Mouse (Mus musculus) ovary, postnatal 10 days (tissue): ENCODE data around the gene Spata33.
"Not testable (repeated sequence)": the region's sequence is repeated elsewhere in the genome, so short reads cannot be mapped to it uniquely, and the experiment has no call there.

Source experiments
- DNase-seq: peaks from one replicate; pipeline ENCODE4 v3.0.0; 2022; ENCODE audit warnings: low spot score

Gene Spata33

GRCm38 (mm10) chr8:123233300-123233699, 20.7 kb downstream of the Spata33 start:
- no peak for DNase-seq

- no peak for DNase-seq
These were observed 21.1 kb downstream of the Spata33 start for GRCm38 (mm10) chr8:123233760-123234159.

- DNase-seq, result no peak
These were observed 22.4 kb downstream of the Spata33 start for GRCm38 (mm10) chr8:123234918-123235519.

- DNase-seq, result peak; percentile 44
These were observed 23.2 kb downstream of the Spata33 start, which contains the start of gene Spata2l for GRCm38 (mm10) chr8:123235520-123236497. Gene Spata2l, minus strand, starts transcription at chr8:123236233.

- DNase-seq, result no peak
These were observed 26.8 kb downstream of the Spata33 start for GRCm38 (mm10) chr8:123239398-123239797.

GRCm38 (mm10) chr8:123242107-123242923, 29.7 kb downstream of the Spata33 start:
- DNase-seq, result no peak

- DNase-seq, result no peak
These were observed 30.4 kb downstream of the Spata33 start for GRCm38 (mm10) chr8:123243053-123243452.

GRCm38 (mm10) chr8:123244382-123244781, 31.8 kb downstream of the Spata33 start:
- DNase-seq, result no peak

- no peak for DNase-seq
These were observed 32.9 kb downstream of the Spata33 start for GRCm38 (mm10) chr8:123245543-123245942.

GRCm38 (mm10) chr8:123247748-123248147, 35.1 kb downstream of the Spata33 start:
- no peak for DNase-seq

GRCm38 (mm10) chr8:123248596-123248995, 36.0 kb downstream of the Spata33 start:
- no peak for DNase-seq

- DNase-seq, result no peak
These were observed 38.3 kb downstream of the Spata33 start for GRCm38 (mm10) chr8:123250940-123251339.

- DNase-seq, result no peak
These were observed 40.3 kb downstream of the Spata33 start for GRCm38 (mm10) chr8:123252925-123253324.

GRCm38 (mm10) chr8:123253451-123254098, 40.9 kb downstream of the Spata33 start:
- no peak for DNase-seq

GRCm38 (mm10) chr8:123254099-123254885, 41.7 kb downstream of the Spata33 start, which contains the start of the genes Zfp276 and Vps9d1:
Gene Zfp276, plus strand, starts transcription at chr8:123254195.
Gene Vps9d1, minus strand, starts transcription at chr8:123254348.
- DNase-seq, result peak; percentile 84

- no peak for DNase-seq
These were observed 42.5 kb downstream of the Spata33 start for GRCm38 (mm10) chr8:123255170-123255569.

GRCm38 (mm10) chr8:123257114-123257513, 44.5 kb downstream of the Spata33 start:
- no peak for DNase-seq

- DNase-seq, result not testable (repeated sequence)
These were observed 45.0 kb downstream of the Spata33 start for GRCm38 (mm10) chr8:123257593-123257992.

GRCm38 (mm10) chr8:123267926-123268656, 55.5 kb downstream of the Spata33 start:
- DNase-seq, result no peak

GRCm38 (mm10) chr8:123271147-123271546, 58.5 kb downstream of the Spata33 start:
- no peak for DNase-seq
